Mouse (Mus musculus) cerebellum, postnatal 25 days (tissue): Measurements from ENCODE around the gene Inpp5e.

Source experiments
- DNase-seq, 2 experiments: peaks; one replicate each; pipeline ENCODE4 v3.0.0; 2021; ENCODE audit warnings: mixed read lengths in 2 of 2

Gene Inpp5e

GRCm38 (mm10) chr2:26408515-26409356 is at the start of gene Inpp5e:
Inpp5e (minus strand) TSS chr2:26409203.
- peak; percentile 100 for DNase-seq

GRCm38 (mm10) chr2:26458402-26459124 is 49.6 kb upstream of the Inpp5e start:
- DNase-seq = no peak

- peak; percentile 91 to 94 for DNase-seq
Measured at GRCm38 (mm10) chr2:26449121-26450060, 40.4 kb upstream of the Inpp5e start.

GRCm38 (mm10) chr2:26447451-26447850 is 38.4 kb upstream of the Inpp5e start:
- DNase-seq = no peak

GRCm38 (mm10) chr2:26446671-26447070 is 37.7 kb upstream of the Inpp5e start:
- DNase-seq = no peak

GRCm38 (mm10) chr2:26445666-26446445 is 36.9 kb upstream of the Inpp5e start:
- peak; percentile 93 to 98 for DNase-seq

- DNase-seq = peak; percentile 100
Measured at GRCm38 (mm10) chr2:26444946-26445665, 36.1 kb upstream of the Inpp5e start, which contains the start of gene Sec16a. Sec16a (minus strand) TSS chr2:26445216.

GRCm38 (mm10) chr2:26444368-26444767 is 35.4 kb upstream of the Inpp5e start:
- no peak for DNase-seq

- DNase-seq = no peak
Measured at GRCm38 (mm10) chr2:26443876-26444275, 34.9 kb upstream of the Inpp5e start.

GRCm38 (mm10) chr2:26442843-26443242 is 33.8 kb upstream of the Inpp5e start:
- DNase-seq = no peak

GRCm38 (mm10) chr2:26441688-26442087 is 32.7 kb upstream of the Inpp5e start:
- no peak for DNase-seq

GRCm38 (mm10) chr2:26441261-26441660 is 32.3 kb upstream of the Inpp5e start:
- DNase-seq = no peak

- DNase-seq = no peak
Measured at GRCm38 (mm10) chr2:26439671-26440070, 30.7 kb upstream of the Inpp5e start.

- no peak for DNase-seq
Measured at GRCm38 (mm10) chr2:26438373-26438772, 29.4 kb upstream of the Inpp5e start.

GRCm38 (mm10) chr2:26437221-26437620 is 28.2 kb upstream of the Inpp5e start:
- DNase-seq = no peak

GRCm38 (mm10) chr2:26434791-26435572 is 26.0 kb upstream of the Inpp5e start:
- DNase-seq = no peak

- no peak for DNase-seq
Measured at GRCm38 (mm10) chr2:26429851-26430250, 20.8 kb upstream of the Inpp5e start.

GRCm38 (mm10) chr2:26424541-26424940 is 15.5 kb upstream of the Inpp5e start:
- DNase-seq = no peak

- no peak for DNase-seq
Measured at GRCm38 (mm10) chr2:26423086-26423485, 14.1 kb upstream of the Inpp5e start.

- DNase-seq = no peak
Measured at GRCm38 (mm10) chr2:26421969-26422368, 13.0 kb upstream of the Inpp5e start.
